Mouse (Mus musculus) hindbrain, embryonic 15.5 days (tissue): Measurements from ENCODE around the gene Dact3. TPM values are rescaled to one million over a fixed set of nuclear protein-coding genes. Genes with fewer than 3 reads are reported as not detected.

ENCODE experiments used
- ATAC-seq: fragments of 200-750 bp; cut with Nextera tagmentation; 2 replicates; pipeline ENCODE4 v1.8.0; 2017; ENCODE audit warnings: low read depth, moderate number of reproducible peaks, moderate TSS enrichment; ENCODE audit not compliant: low FRiP score
- H3K27ac ChIP-seq: fragments of 300-500 bp; sonication (generic); replicated peaks from 2 replicates; pipeline ENCODE4 v1.5.1; 2015; ENCODE audit warnings: mild to moderate bottlenecking, inconsistent platforms
- H3K27me3 ChIP-seq: fragments of 300-500 bp; sonication (generic); 2 replicates; pipeline ENCODE4 v1.6.1; 2015; ENCODE audit warnings: control low read depth, inconsistent platforms
- H3K36me3 ChIP-seq: fragments of 300-500 bp; sonication (generic); 2 replicates; pipeline ENCODE4 v1.6.1; 2015; ENCODE audit warnings: control low read depth, inconsistent platforms
- H3K4me1 ChIP-seq: fragments of 300-500 bp; sonication (generic); replicated peaks from 2 replicates; pipeline ENCODE4 v1.6.1; 2015; ENCODE audit warnings: control low read depth, inconsistent platforms
- H3K4me2 ChIP-seq: fragments of 300-500 bp; sonication (generic); 2 replicates; pipeline ENCODE4 v1.6.1; 2015; ENCODE audit warnings: moderate library complexity, mild to moderate bottlenecking, inconsistent platforms
- H3K4me3 ChIP-seq: fragments of 300-500 bp; sonication (generic); 2 replicates; pipeline ENCODE4 v1.5.1; 2015; ENCODE audit warnings: mild to moderate bottlenecking, inconsistent platforms
- H3K9ac ChIP-seq: fragments of 300-500 bp; sonication (generic); 2 replicates; pipeline ENCODE4 v1.6.1; 2015; ENCODE audit warnings: inconsistent platforms
- H3K9me3 ChIP-seq: fragments of 300-500 bp; sonication (generic); 2 replicates; pipeline ENCODE4 v1.6.1; 2016; ENCODE audit warnings: control low read depth, inconsistent platforms
- WGBS: fragments of 180-500 bp; shearing (Covaris S2); methylation state at CpG from one replicate; pipeline ENCODE4 v1.1.7; 2015; 5-methylcytosine and 5-hydroxymethylcytosine counted together
- polyA plus RNA-seq: library from polyadenylated mRNA; unstranded; fragments of >200 nt; fragmentation: Nextera tagmentation; extraction: Ambion mirVana; gene quantifications from 2 replicates; pipeline ENCODE4 v1.2.1, GENCODE M21; 2015

The Dact3 gene
- polyA plus RNA-seq, 1 experiment from 2014 or later = 5.6 TPM

DNA sequence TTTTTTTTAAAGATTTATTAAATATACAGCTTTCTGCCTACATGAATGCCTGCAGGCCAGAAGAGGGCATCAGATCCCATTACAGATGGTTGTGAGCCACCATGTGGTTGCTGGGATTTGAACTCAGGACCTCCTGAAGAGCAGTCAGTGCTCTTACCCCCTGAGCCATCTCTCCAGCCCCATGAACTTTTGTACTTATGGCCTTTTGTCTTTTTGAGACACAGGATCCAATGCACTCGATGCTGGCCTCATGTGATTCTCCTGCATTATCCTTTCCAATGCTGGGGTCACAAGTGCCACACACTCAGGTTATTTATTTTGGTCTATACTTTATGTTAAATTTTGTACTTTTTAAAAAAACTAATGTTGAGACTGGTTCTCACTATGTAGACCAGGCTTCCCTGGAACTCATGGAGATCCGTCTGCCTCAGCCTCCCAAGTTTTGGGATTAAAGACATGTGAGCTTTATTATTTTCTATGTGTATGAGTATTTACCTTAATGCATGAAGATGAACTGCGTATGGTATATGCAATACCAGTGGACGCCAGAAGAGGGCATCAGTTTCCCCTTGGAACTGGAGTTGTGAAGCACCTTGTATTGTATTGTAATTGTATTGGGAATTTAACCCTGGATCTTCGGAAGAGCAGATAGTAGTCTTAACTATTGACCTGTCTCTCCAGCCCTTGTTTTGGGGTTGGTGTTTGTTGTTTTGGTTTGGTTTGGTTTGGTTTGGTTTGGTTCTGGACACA, 15.0 kb upstream of the Dact3 start:
- Histone ChIP-seq H3K4me2 (no peak overlapping the region), H3K27ac (no peak overlapping the region), H3K27me3 (no peaks in the 10 kb centered on the region), H3K9me3 (no peaks in the 10 kb centered on the region), H3K4me1 (no peaks in the 10 kb centered on the region), H3K9ac (no peak overlapping the region), H3K4me3 (no peak overlapping the region), H3K36me3 (peaks cover 27% of the 10 kb centered on the region)
- ATAC-seq = no peak
- WGBS = 26% methylated on average over 5 of the region's 5 CpGs

DNA sequence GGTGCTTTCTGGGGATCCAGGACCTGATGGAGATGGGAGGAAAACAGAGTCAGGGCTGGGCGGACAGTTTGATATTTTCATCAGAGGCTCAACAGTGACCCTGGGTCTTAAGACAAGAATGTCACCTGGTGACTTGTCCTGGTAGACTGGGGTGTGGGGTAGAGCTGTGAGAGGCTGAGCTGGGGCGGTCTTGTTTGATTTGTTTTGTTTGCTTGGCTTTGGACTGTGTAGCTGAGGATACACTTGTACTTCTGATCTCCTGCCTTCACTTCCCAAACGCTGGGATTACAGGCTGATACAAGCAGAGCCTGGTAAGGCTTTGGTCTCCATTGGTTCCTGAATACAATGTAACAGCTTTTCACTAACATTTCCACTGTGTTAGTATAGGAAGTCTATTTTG, 7.6 kb upstream of the Dact3 start:
- no peak for ATAC-seq

DNA sequence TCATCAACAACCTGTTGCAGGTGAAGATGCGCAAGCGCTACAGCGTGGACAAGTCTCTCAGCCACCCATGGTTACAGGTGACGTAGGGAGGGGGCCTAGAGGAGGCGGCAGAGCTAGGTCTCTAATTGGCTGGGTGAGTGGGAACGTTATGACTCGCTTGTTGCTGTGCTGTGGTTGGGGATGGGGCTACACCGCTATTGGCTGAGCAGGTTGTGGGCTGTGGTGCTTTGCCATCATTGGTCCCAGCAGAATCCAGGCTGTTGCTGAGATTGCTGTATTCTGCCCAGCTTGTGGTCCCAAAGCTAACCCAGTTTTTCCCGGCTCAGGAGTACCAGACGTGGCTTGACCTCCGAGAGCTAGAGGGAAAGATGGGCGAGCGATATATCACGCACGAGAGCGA, 5.6 kb upstream of the Dact3 start:
- Histone ChIP-seq H3K9ac (peak overlapping the region; percentile 36), H3K4me3 (peak overlapping the region; percentile 40), H3K4me2 (peak overlapping the region; percentile 62), H3K27ac (peak overlapping the region; percentile 88), H3K36me3 (peaks cover 12% of the 10 kb centered on the region; the same call in 1 of the 2 replicates), H3K9me3 (no peaks in the 10 kb centered on the region), H3K4me1 (peaks cover 21% of the 10 kb centered on the region), H3K27me3 (no peaks in the 10 kb centered on the region)
- peak; percentile 98 for ATAC-seq
- WGBS = 9% methylated on average over 16 of the region's 16 CpGs

More for the DNA sequence above, 7.6 kb upstream of the Dact3 start:
- Histone ChIP-seq H3K9ac (no peak overlapping the region), H3K4me2 (no peak overlapping the region), H3K9me3 (no peaks in the 10 kb centered on the region), H3K4me3 (no peak overlapping the region), H3K27ac (no peak overlapping the region), H3K4me1 (peaks cover 16% of the 10 kb centered on the region), H3K36me3 (peaks cover 21% of the 10 kb centered on the region), H3K27me3 (no peaks in the 10 kb centered on the region)
- 91% methylated on average over 3 of the region's 3 CpGs for WGBS

DNA sequence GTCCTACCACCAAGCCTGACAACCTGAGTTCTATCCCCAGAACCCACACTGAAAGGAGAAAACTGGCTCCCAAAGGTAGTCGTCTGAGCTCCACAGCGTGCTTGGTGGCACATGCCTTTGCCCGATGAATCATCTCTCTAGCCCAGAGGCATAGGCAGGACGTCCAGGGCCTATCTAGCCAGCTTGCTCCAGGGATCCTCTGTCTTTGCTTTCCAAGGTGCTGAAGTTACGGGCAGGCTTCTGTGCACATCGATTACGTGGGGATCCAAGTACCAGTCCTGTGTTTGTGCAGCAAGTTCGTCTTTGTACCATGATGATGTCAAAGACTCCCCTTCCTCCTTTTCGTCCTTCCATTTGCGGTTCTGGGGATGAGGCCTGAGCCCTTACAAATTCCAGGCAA, 3.5 kb upstream of the Dact3 start:
- 85% methylated on average over 10 of the region's 10 CpGs for WGBS

DNA sequence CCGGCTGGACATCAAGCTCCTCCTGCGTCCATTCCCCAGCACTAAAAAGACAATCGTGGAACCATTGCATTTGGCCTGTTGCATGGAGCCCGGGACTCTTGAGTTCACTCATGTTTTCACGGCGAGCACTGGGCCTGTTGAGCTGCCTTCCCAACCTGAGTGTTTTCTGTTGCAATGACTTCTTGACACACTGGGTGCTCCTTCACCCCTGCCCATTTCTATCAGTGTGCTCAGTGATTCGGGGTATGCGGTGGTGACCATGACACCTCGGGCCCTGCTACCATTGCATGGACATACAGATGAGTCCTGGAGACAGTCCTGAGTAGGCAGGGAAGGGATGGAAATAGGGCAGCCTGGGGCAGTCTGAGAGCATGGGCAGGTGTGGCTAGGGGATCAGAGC, 2.6 kb upstream of the Dact3 start:
- no peak for ATAC-seq
- WGBS = 95% methylated on average over 9 of the region's 9 CpGs
- Histone ChIP-seq H3K4me2 (no peak overlapping the region), H3K27ac (no peak overlapping the region), H3K4me1 (peaks cover 39% of the 10 kb centered on the region), H3K9ac (no peak overlapping the region), H3K4me3 (no peak overlapping the region), H3K9me3 (no peaks in the 10 kb centered on the region), H3K27me3 (no peaks in the 10 kb centered on the region), H3K36me3 (no peaks in the 10 kb centered on the region)

More for the DNA sequence above, 3.5 kb upstream of the Dact3 start:
- no peak overlapping the region for H3K9ac ChIP-seq
- no peak overlapping the region for H3K4me2 ChIP-seq
- peaks cover 32% of the 10 kb centered on the region for H3K4me1 ChIP-seq
- H3K4me3 ChIP-seq = no peak overlapping the region
- no peak for ATAC-seq
- H3K9me3 ChIP-seq = no peaks in the 10 kb centered on the region
- no peaks in the 10 kb centered on the region for H3K36me3 ChIP-seq
- no peak overlapping the region for H3K27ac ChIP-seq
- no peaks in the 10 kb centered on the region for H3K27me3 ChIP-seq

DNA sequence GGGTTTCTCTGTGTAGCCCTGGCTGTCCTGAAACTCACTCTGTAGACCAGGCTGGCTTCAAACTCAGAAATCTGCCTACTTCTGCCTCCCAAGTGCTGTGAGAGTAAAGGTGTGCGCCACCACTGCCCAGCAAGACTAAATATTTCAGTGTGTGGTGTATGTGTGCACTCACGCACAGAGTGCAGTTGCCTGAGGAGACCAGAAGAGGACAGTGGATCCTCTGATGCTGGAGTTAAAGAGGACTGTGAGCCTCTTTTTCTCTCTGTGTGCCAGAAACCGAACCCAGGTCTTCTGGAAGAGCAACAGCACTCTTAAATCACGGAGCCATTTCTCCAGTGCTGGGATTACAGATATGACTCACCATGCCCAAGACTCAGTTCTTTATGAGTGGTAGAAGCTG, 1.7 kb upstream of the Dact3 start:
- peaks cover 39% of the 10 kb centered on the region for H3K4me1 ChIP-seq
- H3K9ac ChIP-seq = no peak overlapping the region
- no peaks in the 10 kb centered on the region for H3K36me3 ChIP-seq
- H3K27ac ChIP-seq = no peak overlapping the region
- ATAC-seq = no peak
- no peaks in the 10 kb centered on the region for H3K9me3 ChIP-seq
- H3K4me2 ChIP-seq = no peak overlapping the region; the same call in 1 of the 2 replicates
- H3K4me3 ChIP-seq = no peak overlapping the region
- no peaks in the 10 kb centered on the region for H3K27me3 ChIP-seq
- WGBS = 94% methylated on average over 4 of the region's 4 CpGs

DNA sequence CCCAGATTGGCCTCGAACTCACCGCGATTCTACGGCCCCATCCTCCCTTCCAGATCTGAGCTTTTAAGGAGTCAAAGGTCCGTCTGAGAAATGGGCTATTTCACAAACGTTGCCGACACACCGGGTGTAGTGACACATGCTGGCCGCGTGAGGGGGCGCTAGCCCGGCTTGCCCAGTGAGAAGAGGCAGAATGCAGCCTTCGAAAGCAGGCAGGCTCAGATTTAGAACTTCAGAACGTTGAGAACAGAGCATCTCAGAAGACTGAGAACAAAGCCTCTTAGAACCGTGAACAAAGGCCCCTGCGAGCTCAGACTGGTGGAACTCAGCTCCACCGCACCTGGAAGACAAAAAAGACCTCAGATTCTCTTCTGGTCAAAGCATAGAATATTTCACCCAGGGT, 927 bp upstream of the Dact3 start:
- H3K27ac ChIP-seq = peak overlapping the region; percentile 73
- WGBS = 5% methylated on average over 17 of the region's 17 CpGs
- H3K9ac ChIP-seq = no peak overlapping the region
- H3K36me3 ChIP-seq = no peaks in the 10 kb centered on the region
- peaks cover 38% of the 10 kb centered on the region for H3K4me1 ChIP-seq
- no peak for ATAC-seq
- no peaks in the 10 kb centered on the region for H3K27me3 ChIP-seq
- no peaks in the 10 kb centered on the region for H3K9me3 ChIP-seq
- peak overlapping the region; percentile 45 for H3K4me2 ChIP-seq
- peak overlapping the region; percentile 74 for H3K4me3 ChIP-seq

DNA sequence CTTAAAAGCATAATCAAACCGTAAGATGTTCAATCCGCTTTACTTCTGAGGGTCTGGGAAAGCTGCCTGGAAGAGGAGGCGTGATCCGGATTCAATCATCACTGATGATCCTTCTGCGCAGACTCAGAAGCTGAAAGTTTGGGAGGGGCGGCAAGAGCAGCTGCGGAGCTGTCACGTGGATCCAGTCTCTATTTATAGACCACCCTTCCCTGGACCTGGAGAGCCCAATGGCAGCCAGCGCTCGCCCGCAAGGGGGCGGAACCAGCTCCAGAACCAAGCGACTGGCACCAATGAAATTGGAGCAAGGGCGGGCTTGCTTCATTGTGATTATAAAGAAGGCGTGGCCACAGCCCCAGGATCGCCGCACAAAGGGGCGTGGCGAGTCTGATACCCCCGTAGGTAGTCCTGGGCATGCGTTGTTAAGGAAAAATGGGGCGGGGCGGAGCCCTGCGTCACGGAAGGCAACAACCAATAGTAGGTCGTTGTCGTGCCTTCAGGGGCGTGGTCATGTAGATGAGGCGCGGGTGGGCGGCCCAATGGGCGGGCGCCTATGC, 284 bp upstream of the Dact3 start:
- Histone ChIP-seq H3K36me3 (no peaks in the 10 kb centered on the region), H3K4me3 (peak overlapping the region; percentile 74), H3K4me1 (peaks cover 34% of the 10 kb centered on the region), H3K4me2 (peak overlapping the region; percentile 80), H3K27ac (peak overlapping the region; percentile 87), H3K9ac (peak overlapping the region; percentile 80), H3K27me3 (no peaks in the 10 kb centered on the region), H3K9me3 (no peaks in the 10 kb centered on the region)
- ATAC-seq = peak; percentile 98
- WGBS = under 1% methylated on average over 33 of the region's 33 CpGs

DNA sequence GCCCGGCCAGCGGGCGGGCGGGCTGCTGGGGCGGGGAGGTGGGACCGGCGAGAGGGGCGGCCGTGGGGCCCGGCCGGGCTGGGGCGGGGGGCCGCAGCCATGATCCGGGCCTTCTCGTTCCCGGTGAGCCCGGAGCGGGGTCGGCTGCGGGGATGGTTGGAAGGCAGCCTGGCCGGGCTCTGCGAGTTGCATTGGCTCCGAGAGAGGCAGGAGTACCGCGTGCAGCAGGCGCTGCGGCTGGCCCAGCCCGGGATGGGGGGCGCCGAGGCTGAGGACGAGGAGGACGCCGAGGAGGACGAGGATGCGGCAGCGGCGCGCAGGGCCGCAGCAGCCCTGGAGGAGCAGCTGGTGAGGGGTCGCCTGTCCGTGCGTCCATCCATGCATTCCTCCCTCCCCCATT, 209 bp downstream of the Dact3 start:
- Histone ChIP-seq H3K27ac (peak overlapping the region; percentile 87), H3K36me3 (no peaks in the 10 kb centered on the region), H3K4me2 (peak overlapping the region; percentile 80), H3K4me3 (peak overlapping the region; percentile 74), H3K27me3 (no peaks in the 10 kb centered on the region), H3K9me3 (no peaks in the 10 kb centered on the region), H3K4me1 (peaks cover 34% of the 10 kb centered on the region), H3K9ac (peak overlapping the region; percentile 80)
- ATAC-seq = peak; percentile 58; the same call in 1 of the 2 replicates
- 1% methylated on average over 29 of the region's 42 CpGs for WGBS

DNA sequence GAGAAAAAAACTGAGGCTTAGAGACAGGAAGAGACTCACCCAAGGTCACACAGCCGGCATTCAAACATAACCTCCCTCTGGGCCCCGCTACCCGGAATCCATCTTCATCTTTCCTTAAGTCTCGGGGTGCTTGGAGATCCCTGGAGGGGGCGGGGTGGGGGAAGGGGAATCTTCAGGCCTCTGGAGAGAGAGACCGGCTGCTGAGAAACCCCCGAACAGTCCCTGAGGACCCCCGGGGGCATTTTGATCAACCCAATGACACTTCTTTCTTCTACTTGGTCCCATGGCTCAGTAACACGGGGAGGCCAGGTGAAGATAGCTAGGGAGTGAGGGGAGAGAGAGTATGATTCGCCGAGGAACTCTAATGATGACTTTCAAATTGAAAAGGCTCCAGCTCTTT, 889 bp downstream of the Dact3 start:
- Histone ChIP-seq H3K4me1 (peaks cover 33% of the 10 kb centered on the region), H3K9ac (peak overlapping the region; percentile 80), H3K4me3 (peak overlapping the region; percentile 74), H3K27ac (no peak overlapping the region), H3K36me3 (no peaks in the 10 kb centered on the region; the same call in 1 of the 2 replicates), H3K4me2 (peak overlapping the region; percentile 80), H3K27me3 (no peaks in the 10 kb centered on the region), H3K9me3 (no peaks in the 10 kb centered on the region)
- WGBS = 5% methylated on average over 11 of the region's 11 CpGs
- no peak for ATAC-seq

DNA sequence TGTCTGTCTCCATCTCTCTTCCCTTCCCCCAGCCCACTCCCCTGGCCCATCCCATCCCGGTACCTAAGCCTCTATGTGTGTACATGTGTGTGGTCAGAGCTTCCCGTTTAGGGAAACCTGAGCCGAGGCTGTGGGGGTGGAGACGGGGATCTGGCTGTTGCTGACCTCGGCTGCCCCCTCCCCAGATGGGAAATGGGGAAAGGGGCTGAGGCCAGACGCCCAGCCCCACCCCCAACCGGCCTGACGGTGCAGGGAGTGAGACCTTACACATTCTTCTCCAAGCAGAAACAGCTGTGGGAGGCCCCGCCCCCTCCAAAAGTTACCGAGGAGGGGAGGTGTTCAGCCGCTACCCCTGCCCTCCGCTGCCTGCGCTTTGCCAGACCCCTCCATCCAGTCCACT, 1.5 kb downstream of the Dact3 start:
- no peak for ATAC-seq
- Histone ChIP-seq H3K4me1 (peaks cover 33% of the 10 kb centered on the region), H3K4me2 (peak overlapping the region; percentile 80), H3K27me3 (no peaks in the 10 kb centered on the region), H3K36me3 (no peaks in the 10 kb centered on the region; the same call in 1 of the 2 replicates), H3K9me3 (no peaks in the 10 kb centered on the region), H3K4me3 (peak overlapping the region; percentile 74), H3K27ac (no peak overlapping the region), H3K9ac (peak overlapping the region; percentile 80; the same call in 1 of the 2 replicates)
- 5% methylated on average over 13 of the region's 13 CpGs for WGBS

DNA sequence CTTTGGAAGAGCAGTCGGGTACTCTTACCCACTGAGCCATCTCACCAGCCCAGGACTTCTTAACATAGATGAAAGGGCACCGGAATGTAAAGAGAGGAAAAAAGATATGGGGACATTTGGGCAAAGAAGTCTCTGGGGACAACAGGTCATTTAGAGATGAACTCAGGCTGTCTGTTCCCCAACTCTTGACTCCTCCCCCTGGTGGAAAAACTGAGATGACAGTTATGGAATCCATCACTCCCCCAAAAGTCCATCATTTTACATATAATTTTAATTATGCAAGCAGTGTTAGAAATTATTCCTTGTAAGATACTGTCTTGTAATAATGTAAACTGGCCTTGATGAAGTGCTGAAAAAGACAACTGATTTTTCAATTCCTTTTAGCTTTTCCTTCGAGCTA, 2.6 kb downstream of the Dact3 start:
- Histone ChIP-seq H3K4me3 (no peak overlapping the region), H3K27me3 (no peaks in the 10 kb centered on the region), H3K9ac (no peak overlapping the region), H3K9me3 (no peaks in the 10 kb centered on the region), H3K27ac (no peak overlapping the region), H3K4me1 (peaks cover 33% of the 10 kb centered on the region), H3K36me3 (peaks cover 3% of the 10 kb centered on the region), H3K4me2 (no peak overlapping the region)
- no peak for ATAC-seq
- WGBS = 85% methylated on average over 3 of the region's 3 CpGs
